In the genomic region with DNA sequence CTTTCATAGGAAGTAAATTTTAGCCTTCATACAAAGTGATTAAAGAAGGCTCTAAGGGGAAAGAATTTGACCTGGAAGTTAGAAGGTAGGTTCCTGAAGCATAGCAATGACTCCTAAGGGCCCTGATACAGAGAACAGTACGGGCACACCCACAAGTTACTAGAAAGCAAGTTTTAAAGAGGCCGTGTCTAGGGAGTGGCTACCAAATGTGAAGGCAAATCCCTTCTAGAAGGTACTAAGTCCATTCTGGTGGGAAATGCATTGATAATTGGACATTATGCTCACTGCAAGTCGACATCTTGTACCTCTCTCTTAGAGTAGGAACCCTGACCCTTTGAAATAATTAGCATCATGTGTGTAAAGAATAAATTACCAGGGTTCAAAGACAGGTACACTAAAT, we compare ENCODE assay signal across 21 mouse cellular contexts. TPM values are rescaled to one million over a fixed set of nuclear protein-coding genes. Genes with fewer than 3 reads are reported as not detected.
"Had no signal": no experiment of that assay in that cellular context is flagged by ENCODE, and none has a peak within 500 bp of the region (broad histone marks: within the 10 kb centered on the region; RNA-seq: fewer than 3 reads in every experiment).

No protein-coding gene starts in this region.

- ATAC-seq: midbrain, embryonic 16.5 days had no signal

- DNase-seq: lung, embryonic 14.5 days; lung, postnatal 4 days; midbrain, embryonic 14.5 days; right cerebral cortex, postnatal 14 days; thymus, adult 18-20 months; thymus, postnatal 14 days; thymus, postnatal 4 days had no signal

- H3K4me2 ChIP-seq: lung, embryonic 14.5 days; midbrain, embryonic 12.5 days; neural tube, embryonic 13.5 days; neural tube, embryonic 15.5 days; stomach, embryonic 15.5 days had no signal

- H3K4me3 ChIP-seq: midbrain, embryonic 10.5 days; midbrain, embryonic 12.5 days; myocyte; neural tube, embryonic 13.5 days; neural tube, embryonic 15.5 days; stomach, embryonic 15.5 days had no signal

- H3K27me3 ChIP-seq: midbrain, embryonic 12.5 days; neural tube, embryonic 13.5 days; neural tube, embryonic 15.5 days; stomach, embryonic 15.5 days had no signal

- H3K9me3 ChIP-seq: midbrain, embryonic 10.5 days; midbrain, embryonic 12.5 days; neural tube, embryonic 13.5 days; neural tube, embryonic 15.5 days; stomach, embryonic 15.5 days had no signal

- H3K36me3 ChIP-seq: midbrain, embryonic 10.5 days; midbrain, embryonic 12.5 days; neural tube, embryonic 13.5 days; neural tube, embryonic 15.5 days; stomach, embryonic 15.5 days had no signal

- H3K4me1 ChIP-seq: midbrain, embryonic 10.5 days; midbrain, embryonic 12.5 days; neural tube, embryonic 13.5 days; neural tube, embryonic 15.5 days; stomach, embryonic 15.5 days had no signal

- H3K27ac ChIP-seq: liver, embryonic 14.5 days; midbrain, embryonic 10.5 days; midbrain, embryonic 12.5 days; neural tube, embryonic 13.5 days; neural tube, embryonic 15.5 days; stomach, embryonic 15.5 days had no signal

- H3K9ac ChIP-seq: liver, embryonic 14.5 days; lung, embryonic 14.5 days; midbrain, embryonic 12.5 days; neural tube, embryonic 13.5 days; neural tube, embryonic 15.5 days; stomach, embryonic 15.5 days had no signal

RNA-seq across cellular contexts. Expression of a gene that starts 48.1 kb away (rescaled TPM):
- polyA plus RNA-seq: liver, embryonic 14.5 days; liver, embryonic 16.5 days; lung, embryonic 14.5 days; lung, postnatal 0 days; midbrain, embryonic 10.5 days; midbrain, embryonic 12.5 days; midbrain, embryonic 14.5 days; midbrain, embryonic 16.5 days; myocyte; neural tube, embryonic 11.5 days; neural tube, embryonic 13.5 days; neural tube, embryonic 15.5 days; spleen, adult 2 months; stomach, embryonic 15.5 days; thymus, postnatal 0 days; urinary bladder, adult 2 months had no signal
